Mouse (Mus musculus) stomach, postnatal 0 days (tissue): ENCODE data around the gene Mfsd9.

Source experiments
- CTCF ChIP-seq: IDR thresholded peaks from 2 replicates; pipeline ENCODE4 v1.5.1; 2016; ENCODE audit warnings: antibody characterized with exemption, low read depth, mild to moderate bottlenecking, moderate library complexity
- EP300 ChIP-seq: optimal IDR thresholded peaks from 2 replicates; pipeline ENCODE3; 2016; ENCODE audit warnings: antibody characterized with exemption

- TF ChIP-seq CTCF = no peak
- no peak for TF ChIP-seq EP300
Observed at GRCm38 (mm10) chr1:40765521-40765920, 25.0 kb downstream of the Mfsd9 start.
